Mouse (Mus musculus): ENCODE data around the gene Bptf. TPM values are rescaled to one million over a fixed set of nuclear protein-coding genes. Genes with fewer than 3 reads are reported as not detected.
"Not testable (repeated sequence)": the region's sequence is repeated elsewhere in the genome, so short reads cannot be mapped to it uniquely, and the experiment has no call there.

The Bptf gene
- polyA plus RNA-seq, 1 experiment from 2014 or later: 32.1 TPM

DNA sequence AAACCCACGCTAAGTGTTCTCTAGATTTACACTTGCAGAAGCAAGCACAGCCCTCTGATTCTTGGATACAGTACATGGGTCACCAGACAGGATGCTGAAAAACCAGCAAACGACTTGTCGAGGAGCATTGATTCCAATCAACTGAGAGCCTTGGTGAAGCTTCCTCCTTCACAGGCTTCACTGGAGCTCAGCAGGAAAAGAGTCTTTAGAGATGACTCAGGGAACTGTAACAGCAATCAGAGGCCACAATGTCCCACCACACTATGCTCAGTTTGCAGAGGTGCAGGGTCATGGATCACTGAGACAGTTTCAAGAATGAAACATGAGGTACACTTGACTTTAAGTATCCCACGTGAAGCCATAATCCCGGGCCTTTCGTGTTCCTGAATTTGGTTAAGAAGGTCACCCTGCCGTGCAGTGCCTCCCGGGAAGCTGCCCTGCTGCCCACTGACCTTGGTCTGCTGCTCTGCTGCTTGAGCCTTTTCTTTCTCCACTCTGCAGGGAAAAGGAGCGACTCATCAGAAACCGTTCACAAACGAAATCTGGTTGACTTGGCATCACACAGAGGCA lies 66.6 kb downstream of the Bptf start:
- no peak overlapping the region for H3K27ac ChIP-seq (replicated peaks; ENCODE audit: low read depth, low read length)
- no peak overlapping the region for H3K4me2 ChIP-seq (ENCODE audit: low read depth, low read length)
- H3K36me3 ChIP-seq (replicated peaks; ENCODE audit: control insufficient read depth, insufficient read depth, low read depth, low read length): peaks cover 24% of the 10 kb centered on the region
- no peak overlapping the region for H3K4me3 ChIP-seq (ENCODE audit: low read depth, low read length)
- DNase-seq (ENCODE audit: low spot score) (no peak), ATAC-seq (replicated peaks; ENCODE audit: insufficient number of reproducible peaks, low FRiP score, low TSS enrichment, low read depth) (no peak)
- no peaks in the 10 kb centered on the region for H3K27me3 ChIP-seq (ENCODE audit: control insufficient read depth, insufficient read depth, low read length)
- H3K9ac ChIP-seq (replicated peaks; ENCODE audit: low read length): no peak overlapping the region
- no peaks in the 10 kb centered on the region for H3K4me1 ChIP-seq (ENCODE audit: control insufficient read depth, insufficient read depth, low read length)
- H3K9me3 ChIP-seq (replicated peaks; ENCODE audit: control insufficient read depth, low read length): no peaks in the 10 kb centered on the region
- WGBS: 89% methylated on average over 11 of the region's 11 CpGs

- Histone ChIP-seq H3K4me1 (ENCODE audit: control insufficient read depth, insufficient read depth, low read length) (no peaks in the 10 kb centered on the region), H3K27ac (replicated peaks; ENCODE audit: low read depth, low read length) (no peak overlapping the region), H3K9ac (replicated peaks; ENCODE audit: low read length) (no peak overlapping the region), H3K4me2 (ENCODE audit: low read depth, low read length) (no peak overlapping the region), H3K4me3 (ENCODE audit: low read depth, low read length) (no peak overlapping the region), H3K27me3 (ENCODE audit: control insufficient read depth, insufficient read depth, low read length) (no peaks in the 10 kb centered on the region), H3K36me3 (replicated peaks; ENCODE audit: control insufficient read depth, insufficient read depth, low read depth, low read length) (peaks cover 29% of the 10 kb centered on the region), H3K9me3 (replicated peaks; ENCODE audit: control insufficient read depth, low read length) (no peaks in the 10 kb centered on the region)
- no peak for DNase-seq (ENCODE audit: low spot score)
- no peak for ATAC-seq (replicated peaks; ENCODE audit: insufficient number of reproducible peaks, low FRiP score, low TSS enrichment, low read depth)
- 93% methylated on average over 1 of the region's 1 CpGs for WGBS
Measured at GRCm38 (mm10) chr11:107064590-107064989, 67.3 kb downstream of the Bptf start.

DNA sequence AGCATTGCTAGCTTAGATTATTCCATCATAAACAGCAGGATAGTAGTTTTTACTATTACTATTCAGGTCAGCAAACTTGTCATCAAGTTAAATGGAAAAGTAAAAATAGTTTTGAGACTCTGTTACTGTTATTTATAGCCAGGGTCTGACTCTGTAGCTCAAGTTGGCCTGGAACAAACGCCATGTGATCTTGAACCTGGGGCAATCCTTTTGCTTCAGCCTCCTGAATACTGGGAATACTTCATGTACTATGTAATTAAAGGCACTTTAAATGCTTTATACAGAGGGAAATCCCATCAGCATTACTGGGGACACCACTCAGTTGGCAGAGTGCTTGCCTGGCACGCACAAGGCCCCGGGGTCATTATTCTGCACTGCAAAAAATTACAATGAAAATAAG lies 68.9 kb downstream of the Bptf start:
- Histone ChIP-seq H3K27me3 (ENCODE audit: control insufficient read depth, insufficient read depth, low read length) (no peaks in the 10 kb centered on the region), H3K4me3 (ENCODE audit: low read depth, low read length) (no peak overlapping the region), H3K4me2 (ENCODE audit: low read depth, low read length) (no peak overlapping the region), H3K27ac (replicated peaks; ENCODE audit: low read depth, low read length) (no peak overlapping the region), H3K9ac (replicated peaks; ENCODE audit: low read length) (no peak overlapping the region), H3K4me1 (ENCODE audit: control insufficient read depth, insufficient read depth, low read length) (no peaks in the 10 kb centered on the region), H3K36me3 (replicated peaks; ENCODE audit: control insufficient read depth, insufficient read depth, low read depth, low read length) (peaks cover 38% of the 10 kb centered on the region), H3K9me3 (replicated peaks; ENCODE audit: control insufficient read depth, low read length) (no peaks in the 10 kb centered on the region)
- 94% methylated on average over 3 of the region's 3 CpGs for WGBS
- no peak for ATAC-seq (replicated peaks; ENCODE audit: insufficient number of reproducible peaks, low FRiP score, low TSS enrichment, low read depth)
- DNase-seq (ENCODE audit: low spot score): no peak

GRCm38 (mm10) chr11:107060941-107061340 lies 71.0 kb downstream of the Bptf start:
- Histone ChIP-seq H3K4me1 (ENCODE audit: control insufficient read depth, insufficient read depth, low read length) (no peaks in the 10 kb centered on the region), H3K9me3 (replicated peaks; ENCODE audit: control insufficient read depth, low read length) (no peaks in the 10 kb centered on the region), H3K9ac (replicated peaks; ENCODE audit: low read length) (no peak overlapping the region), H3K4me3 (ENCODE audit: low read depth, low read length) (no peak overlapping the region), H3K27ac (replicated peaks; ENCODE audit: low read depth, low read length) (no peak overlapping the region), H3K27me3 (ENCODE audit: control insufficient read depth, insufficient read depth, low read length) (no peaks in the 10 kb centered on the region), H3K36me3 (replicated peaks; ENCODE audit: control insufficient read depth, insufficient read depth, low read depth, low read length) (peaks cover 35% of the 10 kb centered on the region), H3K4me2 (ENCODE audit: low read depth, low read length) (no peak overlapping the region)
- no peak for DNase-seq (ENCODE audit: low spot score)
- 72% methylated on average over 1 of the region's 1 CpGs for WGBS
- no peak for ATAC-seq (replicated peaks; ENCODE audit: insufficient number of reproducible peaks, low FRiP score, low TSS enrichment, low read depth)

DNA sequence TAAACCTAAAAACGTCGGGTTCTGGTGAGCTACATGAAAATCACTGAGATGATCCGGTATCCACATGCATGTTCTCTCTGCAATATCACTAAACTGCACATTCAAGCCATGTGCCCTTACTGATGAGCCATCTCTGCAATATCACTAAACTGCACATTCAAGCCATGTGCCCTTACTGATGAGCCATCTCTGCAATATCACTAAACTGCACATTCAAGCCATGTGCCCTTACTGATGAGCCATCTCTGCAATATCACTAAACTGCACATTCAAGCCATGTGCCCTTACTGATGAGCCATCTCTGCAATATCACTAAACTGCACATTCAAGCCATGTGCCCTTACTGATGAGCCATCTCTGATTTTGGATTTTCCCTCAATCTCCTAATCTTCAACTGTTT lies 72.3 kb downstream of the Bptf start:
- peaks cover 40% of the 10 kb centered on the region for H3K36me3 ChIP-seq (replicated peaks; ENCODE audit: control insufficient read depth, insufficient read depth, low read depth, low read length)
- not testable (repeated sequence) for ATAC-seq (replicated peaks; ENCODE audit: insufficient number of reproducible peaks, low FRiP score, low TSS enrichment, low read depth); H3K4me2 ChIP-seq (ENCODE audit: low read depth, low read length); H3K9me3 ChIP-seq (replicated peaks; ENCODE audit: control insufficient read depth, low read length); H3K9ac ChIP-seq (replicated peaks; ENCODE audit: low read length); H3K27me3 ChIP-seq (ENCODE audit: control insufficient read depth, insufficient read depth, low read length); DNase-seq (ENCODE audit: low spot score); H3K27ac ChIP-seq (replicated peaks; ENCODE audit: low read depth, low read length); H3K4me1 ChIP-seq (ENCODE audit: control insufficient read depth, insufficient read depth, low read length); H3K4me3 ChIP-seq (ENCODE audit: low read depth, low read length)
- 89% methylated on average over 3 of the region's 3 CpGs for WGBS

DNA sequence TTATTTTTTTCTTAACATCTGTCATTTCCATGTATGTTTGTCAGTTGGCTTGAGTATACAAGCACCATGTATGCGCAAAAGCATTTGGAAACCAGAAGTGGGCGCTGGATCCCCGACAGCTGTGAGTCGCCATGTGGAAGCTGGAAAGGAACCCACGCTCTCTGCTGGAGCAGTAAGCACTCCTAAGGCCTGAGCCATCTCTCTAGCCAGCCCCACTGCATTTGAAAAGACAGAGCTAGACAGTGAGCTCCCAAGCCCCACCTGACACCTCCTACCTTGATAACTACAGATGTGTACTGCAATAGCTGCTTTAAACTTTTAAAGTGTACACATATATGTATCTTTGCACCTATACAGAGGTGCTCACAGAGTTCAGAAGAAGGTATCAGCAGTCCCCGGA lies 74.5 kb downstream of the Bptf start:
- no peak for ATAC-seq (replicated peaks; ENCODE audit: insufficient number of reproducible peaks, low FRiP score, low TSS enrichment, low read depth)
- H3K27me3 ChIP-seq (ENCODE audit: control insufficient read depth, insufficient read depth, low read length): no peaks in the 10 kb centered on the region
- no peak overlapping the region for H3K4me2 ChIP-seq (ENCODE audit: low read depth, low read length)
- no peaks in the 10 kb centered on the region for H3K4me1 ChIP-seq (ENCODE audit: control insufficient read depth, insufficient read depth, low read length)
- no peaks in the 10 kb centered on the region for H3K9me3 ChIP-seq (replicated peaks; ENCODE audit: control insufficient read depth, low read length)
- 93% methylated on average over 6 of the region's 6 CpGs for WGBS
- H3K4me3 ChIP-seq (ENCODE audit: low read depth, low read length): no peak overlapping the region
- H3K9ac ChIP-seq (replicated peaks; ENCODE audit: low read length): no peak overlapping the region
- H3K27ac ChIP-seq (replicated peaks; ENCODE audit: low read depth, low read length): no peak overlapping the region
- H3K36me3 ChIP-seq (replicated peaks; ENCODE audit: control insufficient read depth, insufficient read depth, low read depth, low read length): peaks cover 41% of the 10 kb centered on the region
- no peak for DNase-seq (ENCODE audit: low spot score)

- no peaks in the 10 kb centered on the region for H3K9me3 ChIP-seq (replicated peaks; ENCODE audit: control insufficient read depth, low read length)
- 91% methylated on average over 6 of the region's 6 CpGs for WGBS
- H3K4me3 ChIP-seq (ENCODE audit: low read depth, low read length): no peak overlapping the region
- H3K36me3 ChIP-seq (replicated peaks; ENCODE audit: control insufficient read depth, insufficient read depth, low read depth, low read length): peaks cover 32% of the 10 kb centered on the region
- no peaks in the 10 kb centered on the region for H3K4me1 ChIP-seq (ENCODE audit: control insufficient read depth, insufficient read depth, low read length)
- no peak for ATAC-seq (replicated peaks; ENCODE audit: insufficient number of reproducible peaks, low FRiP score, low TSS enrichment, low read depth)
- H3K27me3 ChIP-seq (ENCODE audit: control insufficient read depth, insufficient read depth, low read length): no peaks in the 10 kb centered on the region
- H3K9ac ChIP-seq (replicated peaks; ENCODE audit: low read length): no peak overlapping the region
- no peak for DNase-seq (ENCODE audit: low spot score)
- H3K27ac ChIP-seq (replicated peaks; ENCODE audit: low read depth, low read length): no peak overlapping the region
- H3K4me2 ChIP-seq (ENCODE audit: low read depth, low read length): no peak overlapping the region
Measured at GRCm38 (mm10) chr11:107054870-107055269, 77.1 kb downstream of the Bptf start.

DNA sequence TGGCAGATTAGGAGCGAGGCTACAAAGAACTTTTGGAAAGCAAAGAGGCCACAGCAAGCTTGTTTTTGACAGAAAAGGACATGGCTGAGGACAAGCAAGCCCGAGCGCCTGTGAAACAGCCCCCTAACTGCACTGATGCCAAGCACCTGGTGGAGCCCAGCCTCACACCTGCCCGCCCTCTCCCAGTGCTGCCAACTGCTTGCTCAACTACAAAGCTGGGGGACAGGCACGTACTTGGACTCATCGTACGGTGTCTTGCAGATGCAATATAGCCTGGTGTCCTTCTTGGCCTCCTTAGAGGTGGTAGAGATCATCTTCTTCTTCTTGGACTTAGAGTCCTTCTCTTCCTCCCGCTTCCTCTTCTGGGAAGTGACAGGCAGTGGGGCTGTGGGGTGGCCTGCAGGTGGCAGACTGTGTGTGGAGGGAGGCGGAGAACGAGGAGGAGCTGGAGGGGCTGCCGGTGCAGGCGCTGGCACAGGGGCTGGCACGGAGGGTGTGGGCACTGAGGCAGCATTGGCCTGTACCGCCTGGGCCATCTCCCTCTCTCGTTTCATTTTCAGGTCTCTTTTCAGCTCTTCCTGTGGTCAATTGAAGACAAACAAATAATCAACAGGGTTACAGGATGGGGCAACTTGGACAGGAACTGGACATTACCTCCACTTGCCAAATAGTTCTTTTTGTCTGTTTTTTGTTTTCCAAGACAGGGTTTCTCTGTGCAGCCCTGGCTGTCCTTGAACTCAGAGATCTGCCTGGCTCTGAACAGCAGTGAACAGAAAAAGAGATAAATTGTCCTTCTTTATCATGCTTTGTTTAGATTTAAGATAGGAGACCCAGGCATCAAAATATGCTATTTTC lies 84.9 kb downstream of the Bptf start:
- H3K36me3 ChIP-seq (replicated peaks; ENCODE audit: control insufficient read depth, insufficient read depth, low read depth, low read length): peaks cover 6% of the 10 kb centered on the region
- no peaks in the 10 kb centered on the region for H3K4me1 ChIP-seq (ENCODE audit: control insufficient read depth, insufficient read depth, low read length)
- no peaks in the 10 kb centered on the region for H3K9me3 ChIP-seq (replicated peaks; ENCODE audit: control insufficient read depth, low read length)
- H3K9ac ChIP-seq (replicated peaks; ENCODE audit: low read length): no peak overlapping the region
- WGBS: 90% methylated on average over 15 of the region's 15 CpGs
- no peaks in the 10 kb centered on the region for H3K27me3 ChIP-seq (ENCODE audit: control insufficient read depth, insufficient read depth, low read length)
- ATAC-seq (replicated peaks; ENCODE audit: insufficient number of reproducible peaks, low FRiP score, low TSS enrichment, low read depth) (no peak), DNase-seq (ENCODE audit: low spot score) (no peak)
- no peak overlapping the region for H3K4me3 ChIP-seq (ENCODE audit: low read depth, low read length)
- H3K27ac ChIP-seq (replicated peaks; ENCODE audit: low read depth, low read length): no peak overlapping the region
- no peak overlapping the region for H3K4me2 ChIP-seq (ENCODE audit: low read depth, low read length)
